Mouse (Mus musculus) heart, embryonic 13.5 days (tissue): ENCODE data around the gene Olfr635. TPM values are rescaled to one million over a fixed set of nuclear protein-coding genes. Genes with fewer than 3 reads are reported as not detected.
"Not testable (repeated sequence)": the region's sequence is repeated elsewhere in the genome, so short reads cannot be mapped to it uniquely, and the experiment has no call there.

ENCODE experiments used
- ATAC-seq: fragments of 200-750 bp; cut with Nextera tagmentation; 2 replicates; pipeline ENCODE4 v1.8.0; 2017; ENCODE audit warnings: moderate TSS enrichment; ENCODE audit not compliant: insufficient number of reproducible peaks, low FRiP score, low TSS enrichment; ENCODE audit errors: extremely low read depth
- H3K27ac ChIP-seq: fragments of 300-500 bp; sonication (generic); replicated peaks from 2 replicates; pipeline ENCODE4 v1.5.1; 2015; ENCODE audit warnings: moderate library complexity, mild to moderate bottlenecking, inconsistent platforms
- H3K27me3 ChIP-seq: fragments of 300-500 bp; sonication (generic); replicated peaks from 2 replicates; pipeline ENCODE4 v1.6.1; 2015; ENCODE audit warnings: mild to moderate bottlenecking, inconsistent platforms
- H3K36me3 ChIP-seq: fragments of 300-500 bp; sonication (generic); 2 replicates; pipeline ENCODE4 v1.6.1; 2015; ENCODE audit warnings: mild to moderate bottlenecking, inconsistent platforms
- H3K4me1 ChIP-seq: fragments of 300-500 bp; sonication (generic); 2 replicates; pipeline ENCODE4 v1.6.1; 2015; ENCODE audit warnings: inconsistent platforms
- H3K4me2 ChIP-seq: fragments of 300-500 bp; sonication (generic); 2 replicates; pipeline ENCODE4 v1.6.1; 2015; ENCODE audit warnings: inconsistent platforms, mild to moderate bottlenecking, moderate library complexity
- H3K4me3 ChIP-seq: fragments of 300-500 bp; sonication (generic); 2 replicates; pipeline ENCODE4 v1.5.1; 2015; ENCODE audit warnings: moderate library complexity, mild to moderate bottlenecking, inconsistent platforms
- H3K9ac ChIP-seq: fragments of 300-500 bp; sonication (generic); 2 replicates; pipeline ENCODE4 v1.6.1; 2015; ENCODE audit warnings: inconsistent platforms, mild to moderate bottlenecking, moderate library complexity
- H3K9me3 ChIP-seq: fragments of 300-500 bp; sonication (generic); 2 replicates; pipeline ENCODE4 v1.6.1; 2016; ENCODE audit warnings: inconsistent platforms
- WGBS: fragments of 180-500 bp; shearing (Covaris S2); methylation state at CpG from one replicate; pipeline ENCODE4 v1.1.7; 2015; ENCODE audit warnings: mixed read lengths; 5-methylcytosine and 5-hydroxymethylcytosine counted together
- polyA plus RNA-seq: library from polyadenylated mRNA; unstranded; fragments of >200 nt; fragmentation: Nextera tagmentation; extraction: Ambion mirVana; gene quantifications from 2 replicates; pipeline ENCODE4 v1.2.1, GENCODE M21; 2015

Olfr635 gene
- polyA plus RNA-seq, result not detected in 2 replicates

- no peaks in the 10 kb centered on the region for H3K9me3 ChIP-seq
- WGBS, result 55% methylated on average over 1 of the region's 1 CpGs
- ATAC-seq, result no peak
- H3K36me3 ChIP-seq, result no peaks in the 10 kb centered on the region
- no peak within 1 kb of the TSS for H3K4me3 ChIP-seq
- H3K4me2 ChIP-seq, result no peak within 1 kb of the TSS
- no peak within 1 kb of the TSS for H3K9ac ChIP-seq
- H3K27ac ChIP-seq, result no peak within 1 kb of the TSS
- no peaks in the 10 kb centered on the region for H3K4me1 ChIP-seq
- no peaks in the 10 kb centered on the region for H3K27me3 ChIP-seq
Measured at GRCm38 (mm10) chr7:103970852-103971251, at the start of gene Olfr635. Gene Olfr635, plus strand, starts transcription at chr7:103971152.

- H3K9me3 ChIP-seq, result no peaks in the 10 kb centered on the region
- no peak within 1 kb of the TSS for H3K4me2 ChIP-seq
- no peaks in the 10 kb centered on the region for H3K27me3 ChIP-seq
- H3K4me3 ChIP-seq, result no peak within 1 kb of the TSS
- H3K27ac ChIP-seq, result no peak within 1 kb of the TSS
- H3K4me1 ChIP-seq, result no peaks in the 10 kb centered on the region
- H3K9ac ChIP-seq, result no peak within 1 kb of the TSS
- no peak for ATAC-seq
- H3K36me3 ChIP-seq, result no peaks in the 10 kb centered on the region
Measured at GRCm38 (mm10) chr7:103928525-103928924, 42.4 kb upstream of the Olfr635 start, which contains the start of gene Olfr631. Gene Olfr631, plus strand, starts transcription at chr7:103928825.

GRCm38 (mm10) chr7:103934264-103934663 is 36.7 kb upstream of the Olfr635 start, which contains the start of gene Olfr632:
Gene Olfr632, plus strand, starts transcription at chr7:103934347.
- Histone ChIP-seq H3K9me3 (no peaks in the 10 kb centered on the region), H3K9ac (no peak within 1 kb of the TSS), H3K4me3 (no peak within 1 kb of the TSS), H3K27me3 (no peaks in the 10 kb centered on the region), H3K36me3 (no peaks in the 10 kb centered on the region), H3K27ac (no peak within 1 kb of the TSS), H3K4me1 (no peaks in the 10 kb centered on the region), H3K4me2 (no peak within 1 kb of the TSS)
- 36% methylated on average over 2 of the region's 2 CpGs for WGBS
- no peak for ATAC-seq

GRCm38 (mm10) chr7:103942730-103943129 is 28.2 kb upstream of the Olfr635 start:
- H3K9me3 ChIP-seq, result no peaks in the 10 kb centered on the region
- WGBS, result 22% methylated on average over 2 of the region's 2 CpGs
- H3K4me1 ChIP-seq, result no peaks in the 10 kb centered on the region
- no peak overlapping the region for H3K9ac ChIP-seq
- H3K4me2 ChIP-seq, result no peak overlapping the region
- no peak for ATAC-seq
- no peak overlapping the region for H3K4me3 ChIP-seq
- H3K27me3 ChIP-seq, result no peaks in the 10 kb centered on the region
- no peak overlapping the region for H3K27ac ChIP-seq
- no peaks in the 10 kb centered on the region for H3K36me3 ChIP-seq

GRCm38 (mm10) chr7:103944137-103944536 is 26.8 kb upstream of the Olfr635 start, which contains the start of gene Olfr633:
Gene Olfr633, plus strand, starts transcription at chr7:103944437.
- ATAC-seq, result no peak
- Histone ChIP-seq H3K9ac (no peak within 1 kb of the TSS), H3K4me3 (no peak within 1 kb of the TSS), H3K36me3 (no peaks in the 10 kb centered on the region), H3K4me1 (no peaks in the 10 kb centered on the region), H3K4me2 (no peak within 1 kb of the TSS), H3K27ac (no peak within 1 kb of the TSS), H3K9me3 (no peaks in the 10 kb centered on the region), H3K27me3 (no peaks in the 10 kb centered on the region)

- not testable (repeated sequence) for H3K27me3 ChIP-seq, ATAC-seq, H3K9me3 ChIP-seq, H3K36me3 ChIP-seq, H3K27ac ChIP-seq, H3K4me2 ChIP-seq, H3K4me3 ChIP-seq, H3K9ac ChIP-seq, H3K4me1 ChIP-seq
- 89% methylated on average over 22 of the region's 22 CpGs for WGBS
Measured at GRCm38 (mm10) chr7:103966873-103967272, 4.1 kb upstream of the Olfr635 start.

GRCm38 (mm10) chr7:103971782-103972181 is 830 bp downstream of the Olfr635 start:
- no peak for ATAC-seq
- no peak overlapping the region for H3K27ac ChIP-seq
- H3K4me1 ChIP-seq, result no peaks in the 10 kb centered on the region
- H3K27me3 ChIP-seq, result no peaks in the 10 kb centered on the region
- no peaks in the 10 kb centered on the region for H3K9me3 ChIP-seq
- H3K4me3 ChIP-seq, result no peak overlapping the region
- WGBS, result 50% methylated on average over 1 of the region's 1 CpGs
- no peak overlapping the region for H3K4me2 ChIP-seq
- H3K36me3 ChIP-seq, result no peaks in the 10 kb centered on the region
- H3K9ac ChIP-seq, result no peak overlapping the region

- no peak for ATAC-seq
- H3K27me3 ChIP-seq, result no peaks in the 10 kb centered on the region
- no peak within 1 kb of the TSS for H3K9ac ChIP-seq
Measured at GRCm38 (mm10) chr7:103998446-103998845, 27.5 kb downstream of the Olfr635 start, which contains the start of gene Olfr638. Gene Olfr638, plus strand, starts transcription at chr7:103998746.

GRCm38 (mm10) chr7:103999124-103999523 is 28.2 kb downstream of the Olfr635 start:
- no peak for ATAC-seq
- Histone ChIP-seq H3K9me3 (no peaks in the 10 kb centered on the region), H3K4me2 (no peak overlapping the region), H3K27ac (no peak overlapping the region), H3K9ac (no peak overlapping the region), H3K4me1 (no peaks in the 10 kb centered on the region), H3K4me3 (no peak overlapping the region), H3K36me3 (no peaks in the 10 kb centered on the region), H3K27me3 (no peaks in the 10 kb centered on the region)

More at GRCm38 (mm10) chr7:103998446-103998845, 27.5 kb downstream of the Olfr635 start, which contains the start of gene Olfr638:
- Histone ChIP-seq H3K36me3 (no peaks in the 10 kb centered on the region), H3K4me3 (no peak within 1 kb of the TSS), H3K27ac (no peak within 1 kb of the TSS), H3K4me2 (no peak within 1 kb of the TSS), H3K9me3 (no peaks in the 10 kb centered on the region), H3K4me1 (no peaks in the 10 kb centered on the region)

GRCm38 (mm10) chr7:104017203-104017602 is 46.3 kb downstream of the Olfr635 start, which contains the start of gene Olfr639:
Gene Olfr639, minus strand, starts transcription at chr7:104017303.
- H3K27ac ChIP-seq, result no peak within 1 kb of the TSS
- H3K4me3 ChIP-seq, result no peak within 1 kb of the TSS
- no peaks in the 10 kb centered on the region for H3K9me3 ChIP-seq
- H3K36me3 ChIP-seq, result no peaks in the 10 kb centered on the region
- H3K4me2 ChIP-seq, result no peak within 1 kb of the TSS
- H3K9ac ChIP-seq, result no peak within 1 kb of the TSS
- no peaks in the 10 kb centered on the region for H3K4me1 ChIP-seq
- no peak for ATAC-seq
- no peaks in the 10 kb centered on the region for H3K27me3 ChIP-seq

GRCm38 (mm10) chr7:104018953-104019352 is 48.0 kb downstream of the Olfr635 start:
- Histone ChIP-seq H3K27me3 (no peaks in the 10 kb centered on the region), H3K36me3 (no peaks in the 10 kb centered on the region), H3K4me3 (no peak overlapping the region), H3K4me1 (no peaks in the 10 kb centered on the region), H3K27ac (no peak overlapping the region), H3K9me3 (no peaks in the 10 kb centered on the region), H3K9ac (no peak overlapping the region), H3K4me2 (no peak overlapping the region)
- no peak for ATAC-seq
- WGBS, result 80% methylated on average over 1 of the region's 1 CpGs

- Histone ChIP-seq H3K27ac (no peak overlapping the region), H3K4me3 (no peak overlapping the region), H3K9ac (no peak overlapping the region), H3K4me2 (no peak overlapping the region), H3K4me1 (no peaks in the 10 kb centered on the region), H3K36me3 (no peaks in the 10 kb centered on the region), H3K9me3 (no peaks in the 10 kb centered on the region), H3K27me3 (no peaks in the 10 kb centered on the region)
- WGBS, result 87% methylated on average over 6 of the region's 6 CpGs
- ATAC-seq, result no peak
Measured at GRCm38 (mm10) chr7:104021651-104022050, 50.7 kb downstream of the Olfr635 start.
